In genomic region chr7:66820034-66820433, GRCm38 (mm10) we compare ENCODE assay signal across 8 mouse cellular contexts. TPM values are rescaled to one million over a fixed set of nuclear protein-coding genes. Genes with fewer than 3 reads are reported as not detected.
A peak's percentile ranks its signal among the peaks of the same experiment; 100 is the strongest.
DNase-seq lines count a peak whose midpoint lies in the region; ATAC-seq lines count a peak whose summit lies in the region.

No protein-coding gene starts in this region.

- ATAC-seq in erythroblast, adult 5-6 weeks (replicated peaks; ENCODE audit: low FRiP score, poor library complexity, severe bottlenecking) = no peak

- peak; percentile 13 to 34 for DNase-seq in frontal cortex, postnatal 25 days (ENCODE audit: low spot score in 2 of 2)
- DNase-seq in frontal cortex, postnatal 10 days (ENCODE audit: low spot score in 2 of 2) = no peak
- peak; percentile 46 for DNase-seq in ovary, postnatal 14 days (ENCODE audit: low spot score)
- DNase-seq in ovary, adult 18-20 months (ENCODE audit: low spot score) = no peak
- peak; percentile 63 for DNase-seq in adrenal gland, postnatal 25 days
- DNase-seq in heart, postnatal 4 days = peak; percentile 77
- DNase-seq in lung, postnatal 14 days = peak; percentile 74

RNA-seq across cellular contexts. Expression of gene Adamts17, which starts 19.5 kb away (rescaled TPM):
- total RNA-seq in adrenal gland, postnatal 25 days (2021) = 5.3 TPM in 2 replicates
- 10 to 100 TPM; 14.4 to 18.2 TPM for total RNA-seq in heart, postnatal 4 days (2021)
- total RNA-seq in erythroblast, adult 5-6 weeks (2015; ENCODE audit: low replicate concordance) = not detected in 2 replicates
- not detected in 2 replicates for total RNA-seq in erythroblast, adult 5-6 weeks (2017; ENCODE audit: low replicate concordance)

Comparison
In these comparisons a context has a peak if more than half of its experiments do, and no peak if none do; other contexts are left out.
1. DNase-seq: peak in frontal cortex, postnatal 25 days (2 of 2), ovary, postnatal 14 days (single experiment), adrenal gland, postnatal 25 days (single experiment), heart, postnatal 4 days (single experiment) and lung, postnatal 14 days (single experiment); none in frontal cortex, postnatal 10 days (0 of 2) and ovary, adult 18-20 months (single experiment).